Mouse (Mus musculus): ENCODE measurements around the gene Arhgef11.

Arhgef11 gene

GRCm38 (mm10) chr3:87761408-87762375 lies 144.3 kb downstream of the Arhgef11 start:
- no peak for DNase-seq (ENCODE audit: low spot score in 2 of 2)

- DNase-seq (ENCODE audit: low spot score in 2 of 2): no peak
Measured at GRCm38 (mm10) chr3:87763202-87763601, 145.8 kb downstream of the Arhgef11 start.

DNA sequence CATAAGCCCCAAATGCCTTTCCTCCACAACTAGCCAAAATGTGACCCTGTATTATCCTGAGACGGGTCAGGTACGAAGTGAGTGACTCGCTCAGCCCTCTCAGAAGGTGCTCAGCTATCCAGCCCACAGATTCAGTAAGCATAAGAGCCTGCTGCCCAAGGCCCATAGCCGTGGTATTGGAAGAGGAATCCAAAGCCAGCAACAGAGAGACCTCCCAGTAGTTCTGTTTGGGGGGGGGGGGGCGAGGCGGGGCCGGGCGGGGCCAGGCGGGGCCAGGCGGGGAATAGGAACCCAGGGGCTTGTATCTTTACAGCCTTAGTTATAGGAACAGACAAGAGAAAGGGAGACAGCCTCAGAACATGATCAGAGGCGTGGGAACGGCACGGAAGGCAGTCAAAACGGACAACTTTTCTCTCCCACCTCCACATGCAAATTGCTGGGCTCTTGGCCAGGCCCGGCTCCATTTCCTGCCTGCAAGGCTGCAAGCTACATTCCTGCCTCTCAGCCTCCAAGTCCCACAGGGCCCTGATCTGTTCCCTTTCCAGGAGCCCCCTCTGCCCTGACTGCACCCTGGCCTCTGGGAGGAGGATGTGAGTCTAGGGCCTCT lies 146.4 kb downstream of the Arhgef11 start:
- peak; percentile 83 to 86 for DNase-seq (ENCODE audit: low spot score in 2 of 2)

GRCm38 (mm10) chr3:87764506-87764905 lies 147.1 kb downstream of the Arhgef11 start:
- peak; percentile 32 to 48 for DNase-seq (ENCODE audit: low spot score in 2 of 2)

GRCm38 (mm10) chr3:87765091-87765490 lies 147.7 kb downstream of the Arhgef11 start:
- DNase-seq (ENCODE audit: low spot score in 2 of 2): peak; percentile 56 to 73

DNA sequence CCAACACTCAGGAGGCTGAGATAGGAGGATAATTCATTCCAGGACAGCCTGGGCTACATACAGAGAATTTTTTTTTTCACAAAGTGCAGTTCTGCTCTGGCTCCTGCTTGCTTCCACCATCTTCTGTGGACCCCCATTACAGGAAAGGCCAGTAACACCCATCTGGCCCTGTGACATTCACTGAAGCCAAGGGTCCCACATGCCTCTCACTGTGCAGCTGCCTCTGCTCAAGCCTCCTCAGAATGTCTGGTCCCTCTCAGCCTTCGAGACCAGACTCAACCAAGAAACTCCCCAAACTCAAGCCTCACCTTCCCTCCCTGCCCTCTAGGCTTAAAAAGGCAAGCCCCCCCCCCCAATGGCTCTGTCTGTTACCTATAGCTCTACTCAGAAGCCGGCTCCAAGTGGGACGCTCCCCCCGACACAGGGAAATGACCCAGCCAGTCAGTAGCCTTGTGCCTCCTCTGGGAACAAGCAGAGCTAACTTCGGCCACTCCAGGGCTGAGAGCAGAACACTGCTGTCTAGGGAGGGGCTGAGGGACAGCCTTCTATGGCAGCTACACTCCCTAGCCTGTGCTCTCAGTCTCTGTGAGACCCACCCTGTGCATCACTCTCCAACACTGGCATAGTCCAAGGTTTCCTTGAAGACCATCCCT lies 148.4 kb downstream of the Arhgef11 start:
- DNase-seq (ENCODE audit: low spot score in 2 of 2): peak in 1 of 2 experiments; percentile 57

- no peak for DNase-seq (ENCODE audit: low spot score in 2 of 2)
Measured at GRCm38 (mm10) chr3:87766284-87766667, 148.9 kb downstream of the Arhgef11 start.

DNA sequence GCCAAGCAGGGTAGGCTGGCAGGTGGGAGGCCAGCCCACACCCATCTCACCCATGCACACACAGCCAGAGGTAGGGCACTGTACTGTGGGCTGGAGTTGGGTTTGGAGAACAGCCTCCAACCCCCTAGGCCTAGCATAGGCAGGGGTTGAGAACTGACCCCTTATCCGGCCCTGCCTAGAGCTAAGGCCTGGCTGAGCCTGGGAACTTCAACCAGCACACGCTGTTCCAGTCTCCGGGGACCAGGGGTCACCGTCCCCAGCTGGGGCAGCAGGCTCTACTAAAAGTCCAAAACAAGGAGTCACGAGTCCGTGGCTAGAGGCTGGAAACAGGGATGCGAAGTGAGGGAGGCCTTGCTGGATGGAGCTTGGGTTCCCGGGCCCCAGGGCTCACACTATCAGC lies 150.4 kb downstream of the Arhgef11 start:
- DNase-seq (ENCODE audit: low spot score in 2 of 2): peak; percentile 59 to 75

DNA sequence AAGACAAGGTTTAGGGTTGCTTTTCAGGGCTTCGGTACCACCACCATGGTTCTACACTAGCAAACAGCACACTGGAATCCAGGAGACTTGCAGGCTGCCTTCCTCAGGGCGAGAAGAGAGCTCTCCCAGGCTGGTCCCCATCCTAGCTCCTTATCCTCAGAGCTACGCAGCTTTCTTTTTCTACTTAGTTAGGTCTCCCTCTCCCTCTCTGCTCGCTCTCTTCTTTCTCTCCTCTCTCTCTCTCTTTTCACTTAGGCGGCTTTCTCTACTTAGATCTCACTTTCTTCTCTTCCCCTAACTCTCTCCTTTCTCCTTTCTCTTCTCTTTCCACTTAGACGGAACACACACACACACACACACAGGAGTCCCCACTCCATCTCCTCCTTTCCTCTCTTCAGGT lies 151.1 kb downstream of the Arhgef11 start:
- no peak for DNase-seq (ENCODE audit: low spot score in 2 of 2)

DNA sequence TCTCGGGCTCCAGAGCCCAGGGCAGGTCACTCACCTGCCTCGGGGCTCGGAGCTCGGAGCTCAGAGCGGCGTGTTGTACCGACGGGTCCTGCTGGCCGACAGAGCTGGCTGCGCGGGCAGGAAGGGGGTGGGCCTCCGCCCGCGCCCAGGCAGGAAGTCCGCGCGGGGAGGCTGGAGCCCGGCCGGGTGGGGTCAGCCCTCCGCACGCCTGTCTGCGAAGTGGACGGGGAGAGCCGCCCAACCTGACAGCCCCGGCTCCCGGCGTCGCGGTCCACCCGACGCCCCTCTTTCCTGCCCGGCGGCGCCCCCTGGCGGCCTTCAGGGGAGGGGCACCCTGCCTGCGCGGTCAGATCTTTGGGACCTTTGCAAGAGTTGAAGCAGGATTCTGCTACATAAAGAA lies 151.5 kb downstream of the Arhgef11 start:
- DNase-seq (ENCODE audit: low spot score in 2 of 2): peak; percentile 90 to 91

DNA sequence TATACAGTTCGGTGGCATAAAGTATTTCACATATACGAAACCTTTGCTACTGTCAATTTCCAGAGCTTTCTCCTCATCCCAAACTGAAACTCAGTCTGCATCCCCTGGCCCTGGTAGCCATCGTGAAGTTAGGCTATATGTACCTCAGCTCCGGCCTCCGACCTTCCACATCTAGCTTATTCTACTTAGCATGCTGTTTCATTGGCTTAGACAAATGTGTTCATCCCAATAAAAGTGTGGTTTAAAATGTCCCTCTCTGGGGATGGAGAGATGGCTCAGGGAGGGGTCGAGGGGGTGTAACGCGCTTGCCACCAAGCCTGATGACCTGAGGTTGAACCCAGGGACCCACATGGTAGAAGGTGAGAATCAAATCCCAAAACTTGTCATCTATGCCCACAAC lies 152.1 kb downstream of the Arhgef11 start:
- no peak for DNase-seq (ENCODE audit: low spot score in 2 of 2)

DNA sequence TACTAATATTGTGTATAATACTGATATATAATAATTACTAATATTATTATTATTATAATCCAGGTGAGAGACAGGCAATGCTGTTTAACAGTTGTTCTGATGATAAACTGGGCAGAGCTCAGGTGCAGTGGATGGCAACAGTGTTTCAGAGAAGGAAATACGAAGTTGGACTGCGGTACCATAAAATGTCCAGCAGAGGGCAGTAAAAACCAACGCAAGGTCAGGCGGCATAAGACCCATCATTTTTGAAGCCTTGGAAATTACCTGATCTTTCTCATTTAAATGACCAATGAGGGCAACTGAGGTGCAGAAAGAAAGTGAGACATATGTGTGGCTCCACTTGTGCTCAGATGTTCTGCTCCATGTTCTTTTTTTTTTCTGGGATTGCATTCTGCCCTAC lies 152.9 kb downstream of the Arhgef11 start:
- peak in 1 of 2 experiments; percentile 47 for DNase-seq (ENCODE audit: low spot score in 2 of 2)

- DNase-seq (ENCODE audit: low spot score in 2 of 2): no peak
Measured at GRCm38 (mm10) chr3:87771088-87771487, 153.7 kb downstream of the Arhgef11 start.

DNA sequence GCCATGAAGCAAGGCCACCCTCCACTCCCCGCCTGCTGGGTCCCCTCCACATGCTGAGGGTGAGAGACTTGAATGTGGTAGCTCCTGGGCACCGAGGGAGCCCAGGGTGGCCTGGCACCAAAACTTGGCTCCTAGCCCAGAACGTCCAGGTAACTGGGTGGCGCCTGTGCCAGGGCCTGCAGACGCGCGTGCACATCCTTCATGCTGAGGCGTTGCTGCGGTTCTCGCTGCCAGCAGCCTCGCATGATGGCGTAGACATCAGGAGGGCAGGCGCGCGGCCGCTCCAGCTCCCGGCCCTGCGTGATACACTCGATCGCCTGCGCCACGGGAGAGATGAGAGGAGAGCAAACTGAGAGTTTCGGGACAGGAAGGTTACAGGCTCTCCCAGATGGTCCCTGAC lies 160.9 kb downstream of the Arhgef11 start:
- DNase-seq (ENCODE audit: low spot score in 2 of 2): no peak

GRCm38 (mm10) chr3:87779086-87779485 lies 161.7 kb downstream of the Arhgef11 start:
- DNase-seq (ENCODE audit: low spot score in 2 of 2): no peak

GRCm38 (mm10) chr3:87783282-87784023 lies 166.1 kb downstream of the Arhgef11 start:
- DNase-seq (ENCODE audit: low spot score in 2 of 2): no peak

- DNase-seq (ENCODE audit: low spot score in 2 of 2): no peak
Measured at GRCm38 (mm10) chr3:87785156-87785555, 167.8 kb downstream of the Arhgef11 start.

DNA sequence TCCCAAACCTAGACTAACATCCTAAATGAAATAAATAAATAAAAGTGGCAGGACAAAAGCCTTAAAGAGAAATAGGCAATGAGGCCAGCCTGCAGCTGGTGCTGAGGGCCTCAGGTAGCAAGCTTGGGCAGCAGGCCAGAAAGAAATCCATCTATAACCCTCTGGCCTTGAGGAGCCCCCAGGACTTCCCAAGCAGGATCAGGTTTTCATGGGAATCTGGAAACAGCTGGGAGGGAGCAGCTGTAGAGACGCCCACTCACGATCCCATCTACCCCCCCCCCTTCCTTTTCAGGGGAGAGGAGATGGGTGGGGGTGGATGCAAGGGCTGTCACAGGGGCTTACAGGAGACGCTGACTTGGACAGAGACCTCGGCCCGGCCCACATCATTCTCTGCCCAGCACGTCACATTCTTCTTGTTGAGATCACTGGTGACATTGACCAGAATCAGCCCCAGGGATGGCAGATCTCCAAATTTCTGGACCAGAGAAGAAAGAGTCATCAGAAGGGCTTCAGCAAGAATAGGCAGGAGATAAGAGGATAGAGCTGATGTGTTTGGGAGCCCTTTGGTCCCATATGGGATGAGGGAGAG lies 168.4 kb downstream of the Arhgef11 start:
- DNase-seq (ENCODE audit: low spot score in 2 of 2): no peak
